Mouse (Mus musculus) hindbrain, embryonic 11.5 days (tissue): Measurements from ENCODE around the gene Bnip1. TPM values are rescaled to one million over a fixed set of nuclear protein-coding genes. Genes with fewer than 3 reads are reported as not detected.

Experiments used
- ATAC-seq: fragments of 200-750 bp; cut with Nextera tagmentation; 2 replicates; pipeline ENCODE4 v1.8.0; 2017; ENCODE audit warnings: mild to moderate bottlenecking, moderate TSS enrichment, moderate library complexity; ENCODE audit not compliant: low FRiP score
- DNase-seq: peaks from one replicate; pipeline ENCODE4 v3.0.0-alpha.2; 2015; ENCODE audit warnings: low spot score
- H3K27ac ChIP-seq: fragments of 300-500 bp; sonication (generic); 2 replicates; pipeline ENCODE4 v1.5.1; 2014; ENCODE audit warnings: mild to moderate bottlenecking, low read depth, low read length
- H3K27me3 ChIP-seq: fragments of 300-500 bp; sonication (generic); 2 replicates; pipeline ENCODE4 v1.6.1; 2014; ENCODE audit warnings: mild to moderate bottlenecking, low read length, moderate library complexity, mixed read lengths; ENCODE audit not compliant: control insufficient read depth, insufficient read depth
- H3K36me3 ChIP-seq: fragments of 300-500 bp; sonication (generic); 2 replicates; pipeline ENCODE4 v1.6.1; 2014; ENCODE audit warnings: mild to moderate bottlenecking, low read length, moderate library complexity, mixed read lengths; ENCODE audit not compliant: control insufficient read depth, insufficient read depth
- H3K4me1 ChIP-seq: fragments of 300-500 bp; sonication (generic); replicated peaks from 2 replicates; pipeline ENCODE4 v1.6.1; 2014; ENCODE audit warnings: low read length, mixed read lengths; ENCODE audit not compliant: control insufficient read depth, insufficient read depth
- H3K4me2 ChIP-seq: fragments of 300-500 bp; sonication (generic); replicated peaks from 2 replicates; pipeline ENCODE4 v1.6.1; 2014; ENCODE audit warnings: mild to moderate bottlenecking, low read depth, low read length
- H3K4me3 ChIP-seq: fragments of 300-500 bp; sonication (generic); 2 replicates; pipeline ENCODE4 v1.5.1; 2014; ENCODE audit warnings: low read depth, low read length
- H3K9ac ChIP-seq: fragments of 300-500 bp; sonication (generic); 2 replicates; pipeline ENCODE4 v1.6.1; 2014; ENCODE audit warnings: low read depth, low read length
- H3K9me3 ChIP-seq: fragments of 300-500 bp; sonication (generic); 2 replicates; pipeline ENCODE4 v1.6.1; 2016; ENCODE audit warnings: low read length; ENCODE audit not compliant: control insufficient read depth
- WGBS: fragments of 180-500 bp; shearing (Covaris S2); extraction: QIAGEN DNeasy Blood & Tissue Kit; methylation state at CpG from one replicate; pipeline ENCODE4 v1.1.7; 2014; 5-methylcytosine and 5-hydroxymethylcytosine counted together
- polyA plus RNA-seq: library from polyadenylated mRNA; unstranded; fragments of >200 nt; fragmentation: Nextera tagmentation; extraction: Ambion mirVana; gene quantifications from 2 replicates; pipeline ENCODE4 v1.2.1, GENCODE M21; 2014

The Bnip1 gene
- polyA plus RNA-seq, 1 experiment from 2014 or later = 52.9 TPM

GRCm38 (mm10) chr17:26778001-26778400 lies 2.9 kb upstream of the Bnip1 start:
- Histone ChIP-seq H3K27me3 (no peaks in the 10 kb centered on the region), H3K9me3 (no peaks in the 10 kb centered on the region), H3K27ac (no peak overlapping the region), H3K4me2 (no peak overlapping the region), H3K9ac (no peak overlapping the region), H3K36me3 (no peaks in the 10 kb centered on the region), H3K4me1 (peaks cover 4% of the 10 kb centered on the region; the same call in 1 of the 2 replicates), H3K4me3 (no peak overlapping the region)
- DNase-seq (no peak), ATAC-seq (no peak)
- WGBS = 89% methylated on average over 4 of the region's 4 CpGs

- no peak overlapping the region for H3K4me3 ChIP-seq
- WGBS = 94% methylated on average over 3 of the region's 3 CpGs
- H3K27me3 ChIP-seq = no peaks in the 10 kb centered on the region
- H3K27ac ChIP-seq = no peak overlapping the region
- H3K9me3 ChIP-seq = no peaks in the 10 kb centered on the region
- no peaks in the 10 kb centered on the region for H3K36me3 ChIP-seq
- no peak overlapping the region for H3K4me2 ChIP-seq
- peaks cover 4% of the 10 kb centered on the region; the same call in 1 of the 2 replicates for H3K4me1 ChIP-seq
- H3K9ac ChIP-seq = no peak overlapping the region
- no peak for ATAC-seq
- no peak for DNase-seq
Measured at GRCm38 (mm10) chr17:26778430-26779100, 2.3 kb upstream of the Bnip1 start.

GRCm38 (mm10) chr17:26779471-26779870 lies 1.4 kb upstream of the Bnip1 start:
- H3K36me3 ChIP-seq = no peaks in the 10 kb centered on the region
- 93% methylated on average over 2 of the region's 2 CpGs for WGBS
- ATAC-seq = no peak

GRCm38 (mm10) chr17:26781610-26782043 lies 761 bp downstream of the Bnip1 start:
- 28% methylated on average over 5 of the region's 5 CpGs for WGBS

More at GRCm38 (mm10) chr17:26779471-26779870, 1.4 kb upstream of the Bnip1 start:
- H3K27ac ChIP-seq = no peak overlapping the region
- peaks cover 4% of the 10 kb centered on the region; the same call in 1 of the 2 replicates for H3K4me1 ChIP-seq
- H3K9ac ChIP-seq = no peak overlapping the region
- H3K4me2 ChIP-seq = no peak overlapping the region
- no peak overlapping the region for H3K4me3 ChIP-seq
- H3K27me3 ChIP-seq = no peaks in the 10 kb centered on the region
- no peaks in the 10 kb centered on the region for H3K9me3 ChIP-seq
- DNase-seq = no peak

DNA sequence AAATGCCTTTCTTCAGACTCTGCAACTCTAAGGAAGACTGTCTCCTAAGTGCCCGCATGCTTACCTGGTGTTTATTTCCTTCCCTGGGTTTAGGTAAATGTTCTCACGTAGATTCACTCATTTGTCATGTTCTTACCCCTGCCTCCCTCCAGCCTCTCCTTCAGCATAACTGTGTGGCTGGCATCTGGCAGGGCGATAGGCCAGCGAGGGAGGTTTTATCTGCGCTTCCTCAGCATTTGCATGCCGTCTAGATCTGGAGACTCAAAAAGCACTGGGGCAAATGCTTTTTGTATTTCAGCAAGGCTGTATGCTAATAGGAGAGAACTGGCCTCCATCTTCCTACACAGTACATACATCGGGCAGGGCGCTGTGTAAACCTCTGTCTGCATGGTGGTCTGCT lies 3.7 kb downstream of the Bnip1 start:
- ATAC-seq (no peak), DNase-seq (no peak)
- Histone ChIP-seq H3K4me1 (peaks cover 4% of the 10 kb centered on the region; the same call in 1 of the 2 replicates), H3K9me3 (no peaks in the 10 kb centered on the region), H3K4me3 (no peak overlapping the region), H3K9ac (no peak overlapping the region), H3K36me3 (0 out of 2 replicates have a peak, but pooled peaks cover 3% of the 10 kb centered on the region), H3K4me2 (no peak overlapping the region), H3K27me3 (no peaks in the 10 kb centered on the region), H3K27ac (no peak overlapping the region)
- 93% methylated on average over 8 of the region's 8 CpGs for WGBS

More at GRCm38 (mm10) chr17:26781610-26782043, 761 bp downstream of the Bnip1 start:
- Histone ChIP-seq H3K27ac (peak overlapping the region; percentile 65; the same call in 1 of the 2 replicates), H3K27me3 (no peaks in the 10 kb centered on the region), H3K36me3 (no peaks in the 10 kb centered on the region), H3K9ac (peak overlapping the region; percentile 84), H3K9me3 (no peaks in the 10 kb centered on the region), H3K4me2 (peak overlapping the region; percentile 78), H3K4me3 (peak overlapping the region; percentile 74), H3K4me1 (peaks cover 4% of the 10 kb centered on the region; the same call in 1 of the 2 replicates)
- no peak for ATAC-seq
- no peak for DNase-seq

DNA sequence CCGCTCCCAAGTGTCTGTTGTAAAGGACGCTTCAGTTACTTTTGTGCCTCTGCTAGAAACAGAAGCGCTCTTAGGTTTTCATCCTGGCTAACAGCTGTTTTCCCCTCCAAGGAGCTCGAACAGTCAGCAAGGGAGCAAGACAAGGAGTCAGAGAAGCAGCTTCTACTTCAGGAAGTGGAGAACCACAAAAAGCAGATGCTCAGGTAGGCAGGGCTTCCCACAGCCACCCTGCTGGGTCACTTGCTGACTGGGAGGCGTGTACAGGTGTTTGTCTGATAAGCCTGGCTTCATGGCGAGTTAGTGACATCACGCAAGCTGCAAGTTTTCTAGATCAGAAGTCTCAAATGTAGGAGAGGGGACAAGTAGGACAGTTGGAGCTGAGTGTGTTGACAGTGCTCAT lies 5.7 kb downstream of the Bnip1 start:
- ATAC-seq = no peak
- Histone ChIP-seq H3K4me3 (no peak overlapping the region), H3K4me2 (no peak overlapping the region), H3K27ac (no peak overlapping the region), H3K4me1 (peaks cover 2% of the 10 kb centered on the region; the same call in 1 of the 2 replicates), H3K9me3 (no peaks in the 10 kb centered on the region), H3K36me3 (0 out of 2 replicates have a peak, but pooled peaks cover 3% of the 10 kb centered on the region), H3K9ac (no peak overlapping the region), H3K27me3 (no peaks in the 10 kb centered on the region)
- no peak for DNase-seq
- 94% methylated on average over 7 of the region's 7 CpGs for WGBS

DNA sequence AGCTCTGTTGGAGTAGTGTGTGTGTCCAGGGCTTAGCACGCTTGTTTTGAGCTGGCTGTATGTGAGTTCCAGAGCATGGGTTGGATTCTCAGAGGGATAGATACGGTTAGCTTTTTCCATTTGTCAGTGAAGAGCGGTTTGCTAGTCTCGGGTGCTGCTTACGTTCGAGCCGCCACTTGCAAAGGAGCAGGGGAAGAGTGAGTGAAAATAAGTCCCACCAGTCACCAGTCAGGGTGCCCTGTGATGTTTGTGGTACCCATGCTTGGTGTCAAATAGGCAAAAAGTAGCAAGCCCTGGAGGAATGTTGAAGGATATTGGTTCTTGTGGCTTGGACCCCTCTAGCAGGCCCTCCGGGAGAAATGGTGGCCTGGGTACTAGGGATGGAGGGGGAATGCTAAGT lies 8.1 kb downstream of the Bnip1 start:
- H3K4me3 ChIP-seq = no peak overlapping the region
- H3K9ac ChIP-seq = no peak overlapping the region
- no peak overlapping the region for H3K4me2 ChIP-seq
- no peak for DNase-seq
- ATAC-seq = no peak
- H3K4me1 ChIP-seq = no peaks in the 10 kb centered on the region
- no peaks in the 10 kb centered on the region for H3K9me3 ChIP-seq
- 93% methylated on average over 8 of the region's 8 CpGs for WGBS
- H3K27me3 ChIP-seq = no peaks in the 10 kb centered on the region
- 0 out of 2 replicates have a peak, but pooled peaks cover 5% of the 10 kb centered on the region for H3K36me3 ChIP-seq
- no peak overlapping the region for H3K27ac ChIP-seq

- no peak overlapping the region for H3K4me3 ChIP-seq
- no peak overlapping the region for H3K4me2 ChIP-seq
- 0 out of 2 replicates have a peak, but pooled peaks cover 5% of the 10 kb centered on the region for H3K36me3 ChIP-seq
- H3K9me3 ChIP-seq = no peaks in the 10 kb centered on the region
- DNase-seq = no peak
- H3K9ac ChIP-seq = no peak overlapping the region
- ATAC-seq = no peak
- H3K4me1 ChIP-seq = no peaks in the 10 kb centered on the region
- no peak overlapping the region for H3K27ac ChIP-seq
- H3K27me3 ChIP-seq = no peaks in the 10 kb centered on the region
- WGBS = 90% methylated on average over 8 of the region's 8 CpGs
Measured at GRCm38 (mm10) chr17:26789460-26790268, 8.8 kb downstream of the Bnip1 start.
